Mouse (Mus musculus) heart, postnatal 14 days (tissue): ENCODE measurements around the gene C2cd2l. TPM values are rescaled to one million over a fixed set of nuclear protein-coding genes. Genes with fewer than 3 reads are reported as not detected.
"Not testable (repeated sequence)": the region's sequence is repeated elsewhere in the genome, so short reads cannot be mapped to it uniquely, and the experiment has no call there.

Experiments
- DNase-seq, 2 experiments: peaks; one replicate each; pipeline ENCODE4 v3.0.0; 2021 to 2022
- intact Hi-C: fragments of 180-260 bp; cut with DNase I; formaldehyde crosslinking; loops from one replicate; pipeline ENCODE4 v1.15.1; 2025
- total RNA-seq, 2 experiments: library from RNA; stranded (reverse); gene quantifications; 2 replicates each; pipeline ENCODE4 v1.2.3; 2021

The C2cd2l gene
- total RNA-seq, 2 experiments from 2014 or later, result 15.8 to 16.6 TPM

DNA sequence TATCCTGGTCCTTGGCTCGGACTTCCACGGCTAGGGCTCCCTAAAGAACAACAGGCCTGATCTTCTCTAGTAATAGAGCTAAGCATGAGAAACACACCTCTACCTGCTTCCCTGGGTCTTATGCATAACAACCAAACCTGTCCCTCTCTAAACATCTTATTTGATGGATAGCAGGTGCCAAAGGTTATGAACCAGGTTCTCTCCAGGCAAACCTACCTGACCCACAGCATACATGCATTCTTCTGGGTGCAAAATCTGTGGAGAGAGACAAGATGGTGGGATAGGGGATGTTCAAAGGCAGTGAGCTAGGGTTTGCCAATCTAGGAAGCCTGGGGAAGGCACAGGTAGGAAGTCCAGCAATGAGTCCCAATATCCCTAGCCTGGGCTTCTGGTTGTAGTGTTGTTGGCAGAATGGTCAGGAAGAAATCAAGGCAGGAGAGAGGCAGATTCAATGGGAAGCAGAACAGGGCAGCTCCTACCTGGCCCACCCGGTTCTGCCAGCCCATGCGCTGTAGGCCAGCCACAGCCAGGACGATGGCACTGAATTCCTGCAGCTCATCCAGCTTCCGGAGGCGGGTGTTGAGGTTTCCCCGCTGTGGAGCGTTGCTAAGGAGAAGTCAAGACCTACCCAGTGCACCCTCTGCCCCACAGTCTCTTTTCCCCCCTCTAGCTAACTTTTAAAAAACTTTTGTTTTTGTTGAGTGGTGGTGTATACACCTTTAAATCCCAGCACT lies 17.5 kb upstream of the C2cd2l start:
- no peak for DNase-seq
- intact Hi-C loops, result loop anchor here (5.0 kb wide), 1 partner anchor 35 kb away; no protein-coding TSS in a partner anchor

DNA sequence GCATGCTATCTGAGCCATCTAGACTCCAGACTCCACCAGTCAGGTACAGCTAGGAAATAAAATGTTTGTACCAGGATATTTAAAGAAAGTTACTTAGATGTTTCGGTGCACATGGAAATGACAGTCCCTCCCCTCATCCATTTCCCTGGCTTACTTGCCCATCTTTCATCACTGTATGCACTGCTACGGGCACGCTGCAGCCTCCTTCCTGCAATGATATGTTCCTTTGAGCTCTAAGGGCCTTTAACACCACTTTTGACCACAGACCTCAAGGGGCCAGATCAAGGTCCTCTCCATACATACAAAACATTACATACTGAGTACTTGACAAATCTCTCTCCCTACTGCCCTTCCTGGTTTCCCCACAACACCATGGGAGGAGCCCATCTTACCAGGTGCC lies 16.9 kb upstream of the C2cd2l start:
- intact Hi-C loops, result loop anchor here (5.0 kb wide), 1 partner anchor 35 kb away; no protein-coding TSS in a partner anchor
- DNase-seq, result no peak

DNA sequence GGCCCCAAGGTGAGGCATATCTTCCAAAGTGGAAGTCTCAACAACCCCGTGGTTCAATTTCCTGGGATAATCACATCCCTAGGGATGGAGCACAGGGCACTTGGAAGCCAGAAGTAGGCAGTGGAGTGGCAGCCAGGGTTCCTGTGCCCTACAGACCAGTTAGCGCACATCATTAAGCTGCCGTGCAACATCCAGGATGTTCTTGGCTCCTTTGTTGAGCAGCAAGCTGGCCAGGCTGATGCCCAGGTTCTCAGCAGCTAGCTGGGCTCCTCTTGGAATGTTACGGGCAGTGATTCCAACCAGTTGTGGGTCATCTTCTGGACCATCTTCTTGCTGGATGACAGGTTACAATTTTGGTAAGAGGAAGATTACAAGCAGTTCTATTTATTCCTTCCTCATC lies 16.4 kb upstream of the C2cd2l start:
- intact Hi-C loops, result loop anchor here (5.0 kb wide), 1 partner anchor 34 kb away; no protein-coding TSS in a partner anchor
- not testable (repeated sequence) for DNase-seq

DNA sequence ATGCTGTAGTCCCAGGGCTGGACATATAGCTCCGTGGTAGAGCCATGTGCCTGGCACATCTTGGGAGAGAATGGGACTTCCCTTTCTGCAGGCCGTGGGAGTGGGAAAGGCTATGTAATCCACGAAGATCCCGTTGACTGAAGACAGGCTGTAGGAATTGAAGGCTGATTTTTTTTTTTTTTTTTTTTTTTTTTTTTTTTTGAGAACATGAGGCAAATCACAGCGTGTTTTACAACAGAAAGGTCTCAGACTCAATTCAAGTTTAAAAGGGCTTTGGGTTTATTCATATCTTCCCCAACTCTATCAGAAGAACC lies 16.0 kb upstream of the C2cd2l start:
- no peak for DNase-seq
- intact Hi-C loops, result loop anchor here (5.0 kb wide), 1 partner anchor 34 kb away; no protein-coding TSS in a partner anchor

DNA sequence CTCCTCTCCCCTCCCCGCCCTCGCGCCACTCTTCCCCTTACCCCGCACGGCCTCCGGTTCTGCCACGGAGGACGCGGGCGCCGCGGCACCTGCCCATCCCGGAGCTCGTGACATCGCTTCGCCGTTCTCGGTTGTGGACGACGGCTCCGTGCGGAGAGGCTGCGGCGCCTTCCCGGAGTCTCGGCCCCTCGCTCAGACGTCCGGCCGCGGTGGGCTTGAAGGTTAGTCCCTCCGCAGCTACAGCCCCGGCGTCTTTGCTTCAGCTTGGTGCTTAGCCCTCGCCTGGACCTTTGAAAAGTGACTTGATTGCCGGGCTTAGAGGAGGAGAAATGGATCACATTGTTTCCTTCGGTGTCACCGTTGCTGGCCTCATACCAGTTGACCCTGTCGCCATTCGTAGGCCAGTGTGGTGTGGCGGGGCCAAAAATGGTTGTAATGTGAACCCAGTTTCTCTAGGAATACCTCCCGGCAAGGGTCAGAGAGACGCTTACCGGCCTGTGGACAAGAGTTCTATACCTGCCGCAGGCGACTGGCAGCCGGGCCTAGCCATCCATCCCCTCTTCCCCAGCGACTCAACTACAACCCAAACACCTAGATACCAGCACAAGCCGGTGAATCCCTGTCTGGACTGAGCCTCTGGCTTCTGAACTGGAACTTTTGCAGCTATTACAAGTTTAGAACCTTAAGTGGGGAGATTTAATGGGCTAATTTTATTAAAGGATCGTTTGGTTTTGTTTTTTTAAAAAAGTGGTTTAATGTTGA lies 15.4 kb upstream of the C2cd2l start:
- intact Hi-C loops, result loop anchor here (5.0 kb wide), 1 partner anchor 33 kb away; no protein-coding TSS in a partner anchor
- peak; percentile 50 to 54 for DNase-seq

DNA sequence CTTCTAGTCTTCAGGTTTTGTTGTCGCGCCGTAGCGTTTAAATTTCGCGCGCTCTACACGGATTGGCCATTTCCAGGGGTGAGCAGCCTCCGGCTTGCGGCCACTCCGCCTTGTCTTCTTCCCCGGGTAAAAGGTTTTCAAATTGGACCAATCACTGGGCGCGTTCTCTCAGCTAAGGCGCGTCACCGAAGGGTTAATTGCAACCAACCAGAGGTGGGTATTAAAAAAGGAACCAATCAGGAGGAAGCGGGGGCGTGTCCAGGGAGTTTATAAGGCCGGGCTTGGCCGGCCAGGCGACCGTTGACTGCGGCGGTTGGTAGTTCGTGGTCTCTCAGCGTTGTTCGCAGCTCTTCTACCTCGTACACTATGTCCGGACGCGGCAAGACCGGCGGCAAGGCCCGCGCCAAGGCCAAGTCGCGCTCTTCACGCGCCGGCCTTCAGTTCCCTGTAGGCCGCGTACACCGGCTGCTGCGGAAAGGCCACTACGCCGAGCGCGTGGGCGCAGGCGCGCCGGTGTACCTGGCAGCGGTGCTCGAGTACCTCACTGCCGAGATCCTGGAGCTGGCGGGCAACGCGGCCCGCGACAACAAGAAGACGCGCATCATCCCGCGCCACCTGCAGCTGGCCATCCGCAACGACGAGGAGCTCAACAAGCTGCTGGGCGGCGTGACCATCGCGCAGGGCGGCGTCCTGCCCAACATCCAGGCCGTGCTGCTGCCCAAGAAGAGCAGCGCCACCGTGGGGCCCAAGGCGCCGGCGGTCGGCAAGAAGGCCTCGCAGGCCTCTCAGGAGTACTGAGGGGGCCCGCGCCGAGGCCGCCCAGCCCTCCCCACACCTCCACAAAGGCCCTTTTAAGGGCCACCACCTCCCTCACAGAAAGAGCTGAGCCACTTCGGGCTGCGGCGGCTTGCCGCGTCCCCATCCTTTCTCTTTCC lies 14.6 kb upstream of the C2cd2l start, which contains the start of gene H2afx:
Gene H2afx, plus strand, starts transcription at position 299 of the 935 bp plus-strand sequence.
- DNase-seq, result peak; percentile 96 to 97
- intact Hi-C loops, result loop anchor here (1.0 to 5.0 kb wide), 2 partner anchors 8 to 32 kb away; partner anchors contain the start of gene Dpagt1

DNA sequence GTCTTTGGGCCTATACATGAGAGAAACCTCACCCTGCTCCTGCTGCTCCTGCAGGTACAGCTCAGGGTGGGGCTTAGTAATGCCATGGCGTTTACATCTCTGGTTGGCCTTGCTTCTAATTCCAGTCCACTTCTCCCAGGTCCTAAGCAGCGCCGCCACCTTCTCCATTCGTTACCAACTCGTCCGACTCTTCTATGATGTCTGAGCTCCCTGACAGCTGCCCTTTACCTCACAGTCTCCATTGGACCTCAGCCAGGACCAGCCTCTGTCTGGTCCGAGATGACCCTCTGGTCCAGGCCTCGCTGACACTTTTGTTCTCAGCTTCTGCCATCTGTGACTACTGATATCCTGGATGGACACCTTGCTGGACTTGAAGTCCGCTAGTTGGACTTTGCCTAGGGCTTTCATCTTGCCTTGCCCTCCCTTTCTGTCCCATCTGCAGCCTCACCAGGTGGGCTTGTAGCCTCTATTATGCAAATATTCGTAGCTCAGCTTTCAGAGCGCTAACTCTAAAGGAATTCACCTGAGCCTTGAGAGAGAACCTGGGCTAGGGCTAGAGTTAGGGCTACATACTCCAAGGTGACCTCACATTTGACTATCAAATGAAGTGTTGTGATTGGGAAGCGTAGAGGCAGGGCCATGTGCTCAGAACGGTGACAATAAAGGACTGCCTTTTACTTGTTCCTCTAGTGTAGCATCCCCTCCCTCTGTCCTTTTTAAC lies 13.0 kb upstream of the C2cd2l start:
- intact Hi-C loops, result no loop called here
- DNase-seq, result no peak

DNA sequence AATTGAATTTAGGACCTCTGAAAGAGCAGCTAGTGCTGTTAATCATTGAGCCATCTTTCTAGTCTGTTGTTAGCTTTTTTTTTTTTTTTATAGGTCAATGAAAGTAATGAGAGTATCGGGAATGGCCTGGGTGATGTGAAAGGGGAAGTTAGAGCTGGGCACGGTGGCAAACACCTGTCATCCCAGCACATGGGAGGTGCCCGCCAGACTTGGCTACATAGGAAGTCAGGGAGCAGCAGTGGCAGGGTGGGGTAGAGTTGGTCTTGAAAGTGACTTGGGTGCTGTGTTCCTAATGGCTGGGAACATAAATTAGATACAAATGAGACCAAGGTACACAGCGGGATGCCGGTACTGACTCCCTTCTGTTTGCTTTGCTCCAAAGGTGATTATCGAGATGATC lies 10.7 kb upstream of the C2cd2l start:
- no peak for DNase-seq
- intact Hi-C loops, result no loop called here

DNA sequence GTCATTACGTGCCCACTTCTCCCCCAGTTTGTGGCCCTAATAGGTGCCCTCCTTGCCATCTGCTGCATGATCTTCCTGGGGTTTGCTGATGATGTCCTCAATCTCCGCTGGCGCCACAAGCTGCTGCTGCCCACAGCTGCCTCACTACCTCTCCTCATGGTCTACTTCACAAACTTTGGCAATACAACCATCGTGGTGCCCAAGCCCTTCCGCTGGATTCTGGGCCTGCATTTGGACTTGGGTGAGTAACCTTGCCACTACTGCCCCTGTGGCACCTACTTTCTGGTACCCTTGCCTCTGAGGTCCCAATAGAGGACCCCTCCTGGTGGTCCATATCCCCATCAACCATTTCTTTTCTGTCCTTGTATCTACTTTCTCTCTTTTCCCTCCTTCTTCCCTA lies 7.8 kb upstream of the C2cd2l start:
- intact Hi-C loops, result loop anchor here (2.0 kb wide), 1 partner anchor 21 kb away; no protein-coding TSS in a partner anchor
- no peak for DNase-seq

DNA sequence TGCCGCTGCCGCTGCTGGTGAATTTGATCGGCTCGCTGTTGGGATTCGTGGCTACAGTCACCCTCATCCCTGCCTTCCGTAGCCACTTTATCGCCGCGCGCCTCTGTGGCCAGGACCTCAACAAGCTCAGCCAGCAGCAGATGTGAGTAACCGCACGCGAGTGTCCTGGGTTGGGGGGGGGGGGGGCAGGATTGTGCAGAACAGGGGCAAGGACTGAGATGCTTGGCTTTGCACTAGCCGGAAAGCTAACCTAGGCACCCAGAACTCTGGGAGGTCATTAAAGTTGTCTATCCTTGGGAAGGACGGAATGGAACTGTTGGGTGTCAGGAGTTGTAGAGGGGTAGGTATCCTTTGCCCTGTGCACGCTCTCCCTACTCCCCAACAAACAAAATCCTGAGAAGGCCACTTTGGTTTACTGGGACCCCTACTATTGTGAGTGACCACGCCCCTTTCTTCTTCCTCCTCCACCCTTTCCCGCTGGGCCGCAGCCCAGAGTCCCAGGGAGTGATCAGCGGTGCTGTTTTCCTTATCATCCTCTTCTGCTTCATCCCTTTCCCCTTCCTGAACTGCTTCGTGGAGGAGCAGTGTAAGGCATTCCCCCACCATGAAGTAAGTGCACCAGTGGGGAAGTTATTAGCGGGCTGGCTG lies 7.1 kb upstream of the C2cd2l start:
- intact Hi-C loops, result loop anchor here (2.0 kb wide), 1 partner anchor 20 kb away; no protein-coding TSS in a partner anchor
- DNase-seq, result peak; percentile 49 to 50

DNA sequence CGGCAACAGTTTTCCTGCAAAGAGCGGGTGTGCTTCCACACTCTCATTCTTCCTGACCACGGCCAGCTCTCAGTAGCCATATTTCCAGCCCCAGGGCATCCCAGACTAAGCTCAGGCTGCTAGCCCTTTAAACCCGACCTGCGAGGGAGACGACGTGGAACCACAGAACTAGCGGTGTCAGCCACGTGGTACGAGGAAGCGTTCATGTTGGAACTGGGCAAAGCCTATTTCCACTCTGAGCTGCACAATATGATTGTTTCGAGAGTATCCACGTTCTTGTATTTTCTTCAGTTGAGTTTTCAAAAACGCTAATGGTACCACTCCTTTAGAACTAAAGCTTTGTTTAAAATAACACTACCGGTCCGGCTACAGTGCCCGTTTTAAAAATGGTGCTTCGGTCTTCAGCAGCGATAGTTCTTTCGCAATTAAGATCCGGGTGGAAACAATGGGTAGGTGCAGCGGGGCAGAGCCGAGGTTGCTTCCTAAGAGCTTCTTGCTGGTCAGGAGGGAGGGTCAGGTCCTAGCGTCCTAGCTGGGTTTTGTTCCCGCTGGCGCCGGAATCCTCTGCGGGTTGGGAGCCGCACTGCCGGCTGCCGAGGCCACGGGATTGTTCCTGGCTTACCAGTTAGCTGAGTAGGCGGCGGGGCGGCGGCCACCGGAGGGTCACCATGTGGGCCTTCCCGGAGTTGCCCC lies 6.4 kb upstream of the C2cd2l start:
- intact Hi-C loops, result loop anchor here (1.0 to 2.0 kb wide), 2 partner anchors 8 to 20 kb away; partner anchors contain the start of gene H2afx
- peak; percentile 77 to 82 for DNase-seq

DNA sequence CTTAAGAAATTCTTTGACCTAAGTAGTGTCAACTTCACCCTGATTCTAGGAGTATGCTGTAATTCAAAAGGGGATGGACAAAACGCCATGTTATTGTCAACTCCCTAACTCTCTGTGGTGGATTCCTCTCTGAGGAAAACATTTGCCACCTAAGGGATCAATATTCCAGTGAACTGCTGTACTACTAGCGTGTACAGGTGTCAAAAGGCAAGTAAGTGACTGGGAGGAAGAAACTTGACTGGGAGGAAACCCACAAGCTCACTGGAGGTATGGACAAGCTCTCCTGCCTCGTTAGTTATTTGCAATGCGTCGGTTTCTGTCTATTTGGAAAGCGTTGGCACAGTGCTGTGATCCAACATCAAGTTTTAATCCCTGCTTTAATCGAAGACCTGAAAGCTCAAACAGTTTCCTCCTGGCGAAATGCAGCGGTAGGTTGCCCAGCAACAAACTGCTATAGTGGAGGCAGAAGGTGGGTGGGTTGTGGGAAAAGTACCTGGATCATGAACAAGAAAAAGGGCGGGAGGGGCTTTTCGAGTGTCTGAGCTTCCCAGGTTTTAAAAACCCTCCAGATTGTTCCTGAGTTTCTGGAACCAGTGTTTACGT lies 5.8 kb upstream of the C2cd2l start, which contains the start of gene Dpagt1:
Gene Dpagt1, plus strand, starts transcription at position 252 of the 603 bp plus-strand sequence.
- DNase-seq, result no peak
- intact Hi-C loops, result loop anchor here (1.0 to 2.0 kb wide), 2 partner anchors 8 to 19 kb away; partner anchors contain the start of gene H2afx

DNA sequence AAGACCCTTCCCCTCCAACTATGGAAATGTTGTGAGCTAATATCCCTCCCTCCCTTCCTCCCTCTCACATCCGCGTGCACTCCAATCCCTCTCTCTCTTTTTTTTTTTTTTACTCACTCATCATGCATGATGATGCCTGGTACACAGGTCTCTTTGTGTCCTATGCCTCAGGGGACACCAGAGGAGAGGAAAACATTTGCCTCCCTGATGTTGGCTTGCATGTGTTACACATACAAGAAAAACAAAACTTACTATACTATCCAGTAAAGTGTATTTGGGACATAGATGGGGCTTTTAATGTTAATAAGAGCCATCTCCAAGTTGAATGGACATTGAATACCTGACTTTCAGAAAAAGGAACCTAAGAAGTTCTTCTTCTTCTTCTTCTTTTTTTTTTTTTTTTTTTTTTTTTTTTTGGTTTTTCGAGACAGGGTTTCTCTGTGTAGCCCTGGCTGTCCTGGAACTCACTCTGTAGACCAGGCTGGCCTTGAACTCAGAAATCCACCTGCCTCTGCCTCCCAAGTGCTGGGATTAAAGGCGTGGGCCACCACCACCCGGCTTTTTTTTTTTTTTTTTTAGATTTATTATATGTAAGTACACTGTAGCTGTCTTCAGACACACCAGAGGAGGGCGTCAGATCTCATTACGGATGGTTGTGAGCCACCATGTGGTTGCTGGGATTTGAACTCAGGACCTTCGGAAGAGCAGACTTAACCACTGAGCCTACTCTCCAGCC lies 5.1 kb upstream of the C2cd2l start:
- DNase-seq, intact Hi-C loops: not testable (repeated sequence)

DNA sequence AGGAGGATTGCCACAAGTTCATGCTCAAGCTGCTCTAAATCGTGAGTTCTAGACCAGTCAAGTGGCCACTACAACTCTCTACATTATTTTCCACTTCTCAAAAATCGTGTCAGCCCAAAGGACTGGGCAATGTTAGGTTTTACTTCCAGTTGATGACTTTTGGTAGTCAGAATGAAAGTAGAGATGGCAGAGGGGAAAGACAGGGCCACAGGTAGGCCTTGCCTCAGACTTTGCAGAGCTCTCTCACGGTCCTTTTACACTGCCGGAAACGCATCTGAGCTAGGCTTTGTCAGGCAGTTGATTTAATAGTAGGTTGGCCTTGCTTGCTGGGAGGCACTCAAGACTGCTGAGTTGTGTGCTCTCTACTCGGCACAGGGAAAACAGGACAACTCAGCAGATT lies 4.1 kb upstream of the C2cd2l start:
- DNase-seq, result no peak
- intact Hi-C loops, result no loop called here

DNA sequence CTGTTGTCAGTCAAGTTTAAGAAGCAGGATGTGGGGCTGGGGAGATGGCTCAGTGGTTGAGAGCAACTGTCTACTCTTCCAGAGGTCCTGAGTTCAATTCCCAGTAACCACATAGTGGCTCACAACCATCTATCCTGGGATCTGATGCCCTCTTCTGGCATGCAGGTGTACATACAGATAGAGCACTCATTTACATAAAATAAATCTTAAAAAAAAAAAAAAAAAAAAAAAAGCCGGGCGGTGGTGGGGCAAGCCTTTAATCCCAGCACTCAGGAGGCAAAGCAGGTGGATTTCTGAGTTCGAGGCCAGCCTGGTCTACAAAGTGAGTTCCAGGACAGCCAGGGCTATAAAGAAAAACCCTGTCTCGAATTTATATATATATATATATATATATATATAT lies 3.6 kb upstream of the C2cd2l start:
- intact Hi-C loops, DNase-seq: not testable (repeated sequence)

DNA sequence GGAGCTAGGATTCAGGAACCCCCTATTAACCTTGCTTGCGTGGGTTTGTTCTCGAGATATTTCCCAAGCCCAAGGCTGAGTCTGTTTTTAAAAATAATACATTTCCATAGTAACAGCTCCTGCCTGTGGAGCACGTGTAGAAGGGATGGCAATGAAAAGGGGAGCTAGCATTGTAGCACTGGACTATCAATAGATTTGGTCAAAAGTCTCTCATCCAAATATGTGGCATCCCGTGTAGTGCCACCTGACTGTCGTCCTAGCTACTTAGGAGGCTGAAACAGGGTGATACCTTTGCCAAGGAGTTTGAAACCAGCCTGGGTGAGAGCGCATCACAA lies 681 bp upstream of the C2cd2l start:
- intact Hi-C loops, result no loop called here

More for the DNA sequence above, 681 bp upstream of the C2cd2l start:
- no peak for DNase-seq
